Mouse (Mus musculus) kidney, embryonic 15.5 days (tissue): ENCODE data around the gene Adra2b. TPM values are rescaled to one million over a fixed set of nuclear protein-coding genes. Genes with fewer than 3 reads are reported as not detected.

Source experiments
- ATAC-seq: fragments of 200-750 bp; cut with Nextera tagmentation; replicated peaks from 2 replicates; pipeline ENCODE4 v1.8.0; 2017; ENCODE audit warnings: moderate TSS enrichment; ENCODE audit not compliant: low FRiP score
- H3K27ac ChIP-seq: fragments of 300-500 bp; sonication (generic); 2 replicates; pipeline ENCODE4 v1.5.1; 2015; ENCODE audit warnings: mild to moderate bottlenecking, inconsistent platforms
- H3K27me3 ChIP-seq: fragments of 300-500 bp; sonication (generic); 2 replicates; pipeline ENCODE4 v1.6.1; 2015; ENCODE audit warnings: inconsistent platforms
- H3K36me3 ChIP-seq: fragments of 300-500 bp; sonication (generic); 2 replicates; pipeline ENCODE4 v1.6.1; 2015; ENCODE audit warnings: inconsistent platforms
- H3K4me1 ChIP-seq: fragments of 300-500 bp; sonication (generic); 2 replicates; pipeline ENCODE4 v1.6.1; 2015; ENCODE audit warnings: inconsistent platforms
- H3K4me2 ChIP-seq: fragments of 300-500 bp; sonication (generic); 2 replicates; pipeline ENCODE4 v1.6.1; 2015; ENCODE audit warnings: moderate library complexity, mild to moderate bottlenecking, inconsistent platforms
- H3K4me3 ChIP-seq: fragments of 300-500 bp; sonication (generic); replicated peaks from 2 replicates; pipeline ENCODE4 v1.5.1; 2015; ENCODE audit warnings: mild to moderate bottlenecking, inconsistent platforms
- H3K9ac ChIP-seq: fragments of 300-500 bp; sonication (generic); 2 replicates; pipeline ENCODE4 v1.6.1; 2015; ENCODE audit warnings: mild to moderate bottlenecking, inconsistent platforms
- H3K9me3 ChIP-seq: fragments of 300-500 bp; sonication (generic); replicated peaks from 2 replicates; pipeline ENCODE4 v1.6.1; 2016; ENCODE audit warnings: inconsistent platforms
- WGBS: fragments of 180-500 bp; shearing (Covaris S2); methylation state at CpG from one replicate; pipeline ENCODE4 v1.1.7; 2015; ENCODE audit warnings: mixed read lengths; 5-methylcytosine and 5-hydroxymethylcytosine counted together
- polyA plus RNA-seq: library from polyadenylated mRNA; unstranded; fragments of >200 nt; fragmentation: Nextera tagmentation; extraction: Ambion mirVana; gene quantifications from 2 replicates; pipeline ENCODE4 v1.2.1, GENCODE M21; 2015

Gene Adra2b
- polyA plus RNA-seq, 1 experiment from 2014 or later, result 5.1 TPM

- Histone ChIP-seq H3K9ac (no peak overlapping the region), H3K9me3 (no peaks in the 10 kb centered on the region), H3K27ac (no peak overlapping the region), H3K4me1 (peaks cover 58% of the 10 kb centered on the region), H3K4me2 (no peak overlapping the region), H3K27me3 (peaks cover 11% of the 10 kb centered on the region), H3K36me3 (no peaks in the 10 kb centered on the region), H3K4me3 (no peak overlapping the region)
- WGBS, result 80% methylated on average over 14 of the region's 14 CpGs
- no peak for ATAC-seq
Measured at GRCm38 (mm10) chr2:127332807-127333570, 30.0 kb upstream of the Adra2b start.

GRCm38 (mm10) chr2:127333945-127334603 lies 28.9 kb upstream of the Adra2b start:
- H3K27ac ChIP-seq, result peak overlapping the region; percentile 84; the same call in 1 of the 2 replicates
- peaks cover 11% of the 10 kb centered on the region for H3K27me3 ChIP-seq
- no peaks in the 10 kb centered on the region for H3K36me3 ChIP-seq
- H3K4me1 ChIP-seq, result peaks cover 51% of the 10 kb centered on the region
- no peak overlapping the region for H3K9ac ChIP-seq
- no peak overlapping the region for H3K4me2 ChIP-seq
- H3K9me3 ChIP-seq, result no peaks in the 10 kb centered on the region
- H3K4me3 ChIP-seq, result no peak overlapping the region
- ATAC-seq, result no peak
- 69% methylated on average over 5 of the region's 5 CpGs for WGBS

- Histone ChIP-seq H3K4me3 (no peak overlapping the region), H3K9ac (no peak overlapping the region), H3K27me3 (peaks cover 11% of the 10 kb centered on the region), H3K36me3 (no peaks in the 10 kb centered on the region), H3K9me3 (no peaks in the 10 kb centered on the region), H3K4me1 (peaks cover 47% of the 10 kb centered on the region), H3K4me2 (peak overlapping the region; percentile 86), H3K27ac (peak overlapping the region; percentile 84)
- no peak for ATAC-seq
- WGBS, result 34% methylated on average over 11 of the region's 11 CpGs
Measured at GRCm38 (mm10) chr2:127335078-127335541, 27.9 kb upstream of the Adra2b start.

GRCm38 (mm10) chr2:127335767-127336496 lies 27.1 kb upstream of the Adra2b start, which contains the start of gene Dusp2:
Gene Dusp2 (plus strand): TSS chr2:127336159.
- no peaks in the 10 kb centered on the region for H3K9me3 ChIP-seq
- peaks cover 47% of the 10 kb centered on the region for H3K4me1 ChIP-seq
- H3K9ac ChIP-seq, result peak within 1 kb of the TSS; percentile 52
- H3K27ac ChIP-seq, result peak within 1 kb of the TSS; percentile 84
- peak within 1 kb of the TSS; percentile 60 for H3K4me3 ChIP-seq
- under 1% methylated on average over 75 of the region's 76 CpGs for WGBS
- H3K4me2 ChIP-seq, result peak within 1 kb of the TSS; percentile 86
- no peaks in the 10 kb centered on the region for H3K36me3 ChIP-seq
- H3K27me3 ChIP-seq, result peaks cover 11% of the 10 kb centered on the region
- ATAC-seq, result peak; percentile 91

GRCm38 (mm10) chr2:127336497-127336832 lies 26.5 kb upstream of the Adra2b start:
- Histone ChIP-seq H3K9ac (peak overlapping the region; percentile 52), H3K4me3 (peak overlapping the region; percentile 60), H3K27me3 (peaks cover 11% of the 10 kb centered on the region), H3K9me3 (no peaks in the 10 kb centered on the region), H3K36me3 (no peaks in the 10 kb centered on the region), H3K4me1 (peaks cover 47% of the 10 kb centered on the region), H3K27ac (peak overlapping the region; percentile 84), H3K4me2 (peak overlapping the region; percentile 86)
- ATAC-seq, result no peak
- WGBS, result 2% methylated on average over 32 of the region's 33 CpGs

GRCm38 (mm10) chr2:127336885-127337284 lies 26.1 kb upstream of the Adra2b start:
- Histone ChIP-seq H3K27me3 (peaks cover 11% of the 10 kb centered on the region), H3K4me2 (peak overlapping the region; percentile 86), H3K4me3 (peak overlapping the region; percentile 60), H3K9ac (peak overlapping the region; percentile 52), H3K27ac (no peak overlapping the region), H3K36me3 (no peaks in the 10 kb centered on the region), H3K4me1 (peaks cover 47% of the 10 kb centered on the region), H3K9me3 (no peaks in the 10 kb centered on the region)
- WGBS, result 36% methylated on average over 5 of the region's 5 CpGs
- ATAC-seq, result no peak

GRCm38 (mm10) chr2:127337531-127337930 lies 25.5 kb upstream of the Adra2b start:
- no peaks in the 10 kb centered on the region for H3K9me3 ChIP-seq
- H3K4me1 ChIP-seq, result peaks cover 45% of the 10 kb centered on the region
- H3K4me2 ChIP-seq, result peak overlapping the region; percentile 86
- peak overlapping the region; percentile 60 for H3K4me3 ChIP-seq
- 72% methylated on average over 11 of the region's 11 CpGs for WGBS
- peaks cover 11% of the 10 kb centered on the region for H3K27me3 ChIP-seq
- ATAC-seq, result no peak
- no peak overlapping the region for H3K9ac ChIP-seq
- H3K27ac ChIP-seq, result no peak overlapping the region
- H3K36me3 ChIP-seq, result no peaks in the 10 kb centered on the region

GRCm38 (mm10) chr2:127338012-127338411 lies 25.0 kb upstream of the Adra2b start:
- peaks cover 45% of the 10 kb centered on the region for H3K4me1 ChIP-seq
- H3K36me3 ChIP-seq, result no peaks in the 10 kb centered on the region
- H3K27ac ChIP-seq, result no peak overlapping the region
- WGBS, result 40% methylated on average over 7 of the region's 7 CpGs
- no peak for ATAC-seq
- H3K4me3 ChIP-seq, result no peak overlapping the region; the same call in 1 of the 2 replicates
- no peak overlapping the region for H3K9ac ChIP-seq
- H3K9me3 ChIP-seq, result no peaks in the 10 kb centered on the region
- H3K4me2 ChIP-seq, result peak overlapping the region; percentile 86
- peaks cover 11% of the 10 kb centered on the region for H3K27me3 ChIP-seq

GRCm38 (mm10) chr2:127338416-127338815 lies 24.6 kb upstream of the Adra2b start, which contains the start of gene Astl:
Gene Astl (plus strand): TSS chr2:127338639.
- H3K4me1 ChIP-seq, result peaks cover 45% of the 10 kb centered on the region
- ATAC-seq, result no peak
- H3K27me3 ChIP-seq, result peaks cover 14% of the 10 kb centered on the region
- H3K36me3 ChIP-seq, result no peaks in the 10 kb centered on the region
- H3K4me3 ChIP-seq, result peak within 1 kb of the TSS; percentile 60
- H3K4me2 ChIP-seq, result peak within 1 kb of the TSS; percentile 86
- no peak within 1 kb of the TSS for H3K9ac ChIP-seq
- H3K9me3 ChIP-seq, result no peaks in the 10 kb centered on the region
- H3K27ac ChIP-seq, result no peak within 1 kb of the TSS
- 83% methylated on average over 4 of the region's 4 CpGs for WGBS

- peaks cover 42% of the 10 kb centered on the region for H3K4me1 ChIP-seq
- H3K9me3 ChIP-seq, result no peaks in the 10 kb centered on the region
- ATAC-seq, result no peak
- no peak overlapping the region for H3K27ac ChIP-seq
- H3K4me2 ChIP-seq, result no peak overlapping the region
- peaks cover 14% of the 10 kb centered on the region for H3K27me3 ChIP-seq
- no peaks in the 10 kb centered on the region for H3K36me3 ChIP-seq
- 69% methylated on average over 4 of the region's 4 CpGs for WGBS
- no peak overlapping the region for H3K4me3 ChIP-seq
- no peak overlapping the region for H3K9ac ChIP-seq
Measured at GRCm38 (mm10) chr2:127338833-127339232, 24.2 kb upstream of the Adra2b start.

- 72% methylated on average over 6 of the region's 6 CpGs for WGBS
- no peak overlapping the region for H3K4me2 ChIP-seq
- no peak for ATAC-seq
- no peak overlapping the region for H3K9ac ChIP-seq
- H3K36me3 ChIP-seq, result no peaks in the 10 kb centered on the region
- no peak overlapping the region for H3K27ac ChIP-seq
- H3K4me3 ChIP-seq, result no peak overlapping the region
- H3K4me1 ChIP-seq, result peaks cover 38% of the 10 kb centered on the region
- peaks cover 14% of the 10 kb centered on the region for H3K27me3 ChIP-seq
- no peaks in the 10 kb centered on the region for H3K9me3 ChIP-seq
Measured at GRCm38 (mm10) chr2:127339262-127339661, 23.7 kb upstream of the Adra2b start.

- WGBS, result 7% methylated on average over 3 of the region's 3 CpGs
- ATAC-seq, result 0 out of 2 replicates have a peak, but pooled peaks have one; percentile 3
- H3K4me2 ChIP-seq, result no peak overlapping the region
Measured at GRCm38 (mm10) chr2:127341159-127341558, 21.8 kb upstream of the Adra2b start.

More at GRCm38 (mm10) chr2:127341159-127341558, 21.8 kb upstream of the Adra2b start:
- no peak overlapping the region for H3K27ac ChIP-seq
- H3K36me3 ChIP-seq, result no peaks in the 10 kb centered on the region
- H3K27me3 ChIP-seq, result peaks cover 20% of the 10 kb centered on the region
- no peak overlapping the region for H3K9ac ChIP-seq
- no peak overlapping the region for H3K4me3 ChIP-seq
- H3K9me3 ChIP-seq, result no peaks in the 10 kb centered on the region
- H3K4me1 ChIP-seq, result peaks cover 22% of the 10 kb centered on the region
